Mouse (Mus musculus) megakaryocyte progenitor cell, adult 5-6 weeks (primary cell): ENCODE measurements around the gene Mrgpra1. TPM values are rescaled to one million over a fixed set of nuclear protein-coding genes. Genes with fewer than 3 reads are reported as not detected.
"Not testable (repeated sequence)": the region's sequence is repeated elsewhere in the genome, so short reads cannot be mapped to it uniquely, and the experiment has no call there.

Experiments used
- ATAC-seq: replicated peaks from 2 replicates; pipeline ENCODE4 v1.8.0; 2016; ENCODE audit warnings: mild to moderate bottlenecking, moderate TSS enrichment, inconsistent platforms; ENCODE audit not compliant: poor library complexity
- total RNA-seq, 2 experiments: library from RNA; stranded (forward) in 1 of 2; stranded (reverse) in 1 of 2; fragments of 157-497, 149-512 nt in 1 of 2; fragments of 200-1000 nt in 1 of 2; gene quantifications; 2 replicates each; pipeline versions ENCODE4 v1.2.3 to v1.2.4; 2015 to 2017

The Mrgpra1 gene
- total RNA-seq (2015) (not detected in 2 replicates), total RNA-seq (2017) (not detected in 2 replicates)

DNA sequence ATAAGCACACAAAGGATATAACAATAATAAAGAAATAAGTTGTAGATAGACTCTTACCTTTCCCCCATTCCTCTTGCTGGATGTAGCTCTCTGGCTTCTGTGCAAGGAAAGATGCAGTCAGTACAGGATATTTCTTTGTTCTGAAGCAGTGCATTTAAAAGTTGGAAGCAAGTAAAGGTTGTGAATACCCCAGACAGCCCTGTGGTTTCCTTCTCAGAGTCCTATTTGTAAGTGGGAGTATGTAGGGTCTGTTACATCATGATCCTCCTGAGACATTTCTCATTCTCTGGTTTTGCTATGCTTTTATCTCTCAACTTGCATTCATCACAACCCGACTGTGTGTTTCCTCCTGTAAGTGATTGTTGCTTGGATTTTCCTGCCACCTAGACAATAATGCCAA, at the start of gene Mrgpra1:
Mrgpra1 (minus strand) TSS at position 101 of the 400 bp plus-strand sequence.
- ATAC-seq, result no peak

DNA sequence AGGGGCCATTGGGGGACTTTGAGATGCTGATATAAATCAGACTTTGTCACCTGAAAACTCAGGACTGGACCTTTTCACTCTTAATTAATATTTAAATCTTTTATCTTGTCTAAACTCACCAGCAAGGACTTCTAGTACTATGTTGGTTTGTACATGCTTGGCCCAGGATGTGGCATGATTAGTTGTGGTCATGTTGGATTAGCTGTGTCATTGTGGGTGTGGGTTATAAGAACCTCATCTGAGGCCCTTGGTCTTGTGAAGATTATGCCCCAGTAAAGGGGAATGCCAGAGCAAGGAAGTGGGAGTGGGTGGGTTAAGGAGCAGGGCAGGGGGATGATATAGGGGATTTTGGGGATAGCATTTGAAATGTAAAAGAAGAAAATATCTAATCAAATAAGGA, 47.1 kb upstream of the Mrgpra1 start:
- peak; percentile 70 for ATAC-seq

DNA sequence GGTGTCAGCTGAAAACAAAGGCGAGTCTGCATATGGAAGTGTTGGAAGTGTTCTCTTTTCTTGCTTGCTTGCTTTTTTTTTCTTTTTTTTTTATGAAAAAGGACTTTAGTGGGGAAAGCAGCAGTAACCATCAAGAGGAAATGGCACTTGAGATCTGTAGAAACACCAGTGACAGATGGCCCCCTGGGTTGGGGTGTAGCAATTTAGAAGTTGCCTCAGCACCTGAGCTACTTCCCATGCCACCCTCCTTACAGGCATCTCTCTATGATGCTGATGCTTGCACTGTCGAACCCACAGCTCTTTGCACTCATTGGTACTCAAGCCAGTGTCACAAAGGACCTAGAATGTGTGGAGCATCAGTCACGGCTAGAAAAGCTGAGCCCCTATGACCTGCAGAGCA, 5.6 kb downstream of the Mrgpra1 start:
- peak; percentile 59 for ATAC-seq

DNA sequence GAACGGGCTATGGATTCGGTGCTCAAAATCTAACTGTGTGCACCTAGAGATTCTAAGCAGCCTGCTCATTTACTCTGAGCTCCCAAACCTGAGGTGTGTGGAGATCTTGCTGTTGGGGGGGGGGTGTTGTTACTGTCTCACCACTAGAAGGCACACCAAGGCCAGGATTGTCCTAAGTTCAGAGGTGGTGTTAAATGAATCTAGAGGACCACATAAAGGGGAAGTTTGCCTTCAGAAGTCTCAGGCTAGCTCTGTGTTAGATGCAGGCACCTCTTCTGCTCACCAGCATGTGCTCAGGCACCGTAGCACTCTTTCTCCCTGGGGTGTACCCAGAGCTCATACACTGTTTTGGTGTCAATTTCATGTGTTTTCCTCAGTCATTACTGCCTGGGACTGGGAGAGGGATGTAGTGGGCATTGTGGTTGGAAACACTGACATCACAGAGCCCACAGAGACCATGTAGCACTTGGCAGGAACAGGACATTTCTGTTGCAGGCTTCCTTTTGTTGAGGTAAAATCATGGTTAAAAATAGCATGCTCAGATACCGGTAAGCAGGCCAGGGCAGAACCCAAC, 8.0 kb downstream of the Mrgpra1 start:
- peak; percentile 80 for ATAC-seq

DNA sequence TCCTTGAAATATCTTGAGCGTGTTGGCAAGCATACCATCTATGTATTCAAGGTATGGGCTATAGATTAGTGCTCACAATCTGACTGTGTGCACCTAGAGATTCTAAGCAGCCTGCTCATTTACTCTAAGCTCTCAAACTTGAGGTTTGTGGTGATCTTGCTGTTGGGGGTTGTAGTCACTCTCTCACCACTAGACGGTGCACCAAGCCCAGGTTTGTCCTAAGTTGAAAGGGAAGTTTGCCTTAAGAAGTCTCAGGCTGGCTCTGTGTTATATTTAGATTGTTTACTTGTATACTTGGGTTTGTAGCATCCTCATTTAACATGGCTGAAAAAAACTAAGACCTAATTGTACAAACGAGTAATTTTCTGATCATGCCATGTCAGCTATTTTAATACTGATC, 12.2 kb downstream of the Mrgpra1 start:
- ATAC-seq, result peak; percentile 54; the same call in 1 of the 2 replicates

DNA sequence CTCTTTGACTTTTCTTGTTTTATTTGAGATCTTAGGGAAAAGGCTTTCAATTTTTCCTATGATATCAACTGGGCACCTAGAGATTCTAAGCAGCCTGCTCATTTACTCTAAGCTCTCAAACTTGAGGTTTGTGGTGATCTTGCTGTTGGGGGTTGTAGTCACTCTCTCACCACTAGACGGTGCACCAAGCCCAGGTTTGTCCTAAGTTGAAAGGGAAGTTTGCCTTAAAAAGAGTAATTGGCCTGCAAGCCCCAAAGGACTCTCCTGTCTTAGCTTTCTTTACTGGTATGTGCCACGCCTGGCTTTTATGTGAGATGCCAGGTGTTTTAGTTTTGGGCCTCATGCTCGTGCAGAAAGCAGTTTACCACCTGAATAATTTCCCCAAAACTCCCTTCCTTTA, 12.7 kb downstream of the Mrgpra1 start:
- peak; percentile 70 for ATAC-seq

DNA sequence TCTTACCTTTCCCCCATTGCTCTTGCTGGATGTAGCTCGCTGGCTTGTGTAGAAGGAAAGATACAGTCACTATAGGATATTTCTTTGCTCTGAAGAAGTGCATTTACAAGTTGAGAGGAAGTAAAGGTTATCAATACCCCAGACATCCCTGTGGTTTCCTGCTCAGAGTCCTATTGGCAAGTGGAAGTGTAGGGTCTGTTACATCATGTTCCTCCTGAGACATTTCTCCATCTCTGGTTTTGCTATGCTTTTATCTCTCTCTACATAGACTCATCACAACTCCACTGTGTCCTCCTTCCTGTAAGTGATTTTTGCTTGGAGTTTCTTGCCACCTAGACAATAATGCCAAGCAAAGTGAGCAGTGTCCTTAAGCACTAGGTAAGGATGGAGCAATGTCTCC, 35.7 kb downstream of the Mrgpra1 start:
- peak; percentile 39 for ATAC-seq

DNA sequence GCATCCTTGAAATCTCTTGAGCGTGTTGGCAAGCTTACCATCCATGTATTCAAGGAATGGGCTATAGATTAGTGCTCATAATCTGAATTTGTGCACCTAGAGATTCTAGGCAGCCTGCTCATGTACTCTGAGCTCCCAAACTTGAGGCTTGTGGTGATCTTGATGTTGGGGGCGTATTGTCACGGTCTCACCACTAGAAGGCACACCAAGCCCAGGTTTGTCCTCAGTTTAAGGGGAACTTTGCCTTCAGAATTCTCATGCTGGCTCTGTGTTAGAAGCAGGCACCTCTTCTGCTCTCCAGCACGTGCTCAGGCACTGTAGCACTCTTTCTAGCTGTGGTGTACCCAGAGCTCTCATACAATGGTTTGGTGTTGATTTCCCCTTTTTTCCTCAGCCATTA, 41.8 kb downstream of the Mrgpra1 start:
- ATAC-seq, result peak; percentile 85

DNA sequence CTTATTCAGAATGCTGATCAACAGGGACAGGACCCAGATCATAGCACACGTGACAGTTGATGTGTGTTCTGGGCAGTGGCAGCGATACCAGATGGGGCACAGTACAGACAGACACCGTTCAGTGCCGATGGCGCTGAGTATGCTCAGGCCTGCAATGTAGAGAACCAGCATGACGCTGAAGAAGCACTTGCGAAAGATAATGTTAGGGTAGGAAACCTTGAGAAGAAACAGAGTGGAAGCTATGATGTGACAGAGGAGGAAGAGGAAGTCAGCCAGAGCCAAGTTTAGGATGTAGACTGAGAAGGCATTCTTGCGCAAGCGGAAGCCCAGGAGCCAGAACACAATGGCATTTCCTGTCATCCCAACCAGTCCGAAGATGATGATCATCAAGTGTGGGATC, 44.2 kb downstream of the Mrgpra1 start:
- peak; percentile 61 for ATAC-seq

DNA sequence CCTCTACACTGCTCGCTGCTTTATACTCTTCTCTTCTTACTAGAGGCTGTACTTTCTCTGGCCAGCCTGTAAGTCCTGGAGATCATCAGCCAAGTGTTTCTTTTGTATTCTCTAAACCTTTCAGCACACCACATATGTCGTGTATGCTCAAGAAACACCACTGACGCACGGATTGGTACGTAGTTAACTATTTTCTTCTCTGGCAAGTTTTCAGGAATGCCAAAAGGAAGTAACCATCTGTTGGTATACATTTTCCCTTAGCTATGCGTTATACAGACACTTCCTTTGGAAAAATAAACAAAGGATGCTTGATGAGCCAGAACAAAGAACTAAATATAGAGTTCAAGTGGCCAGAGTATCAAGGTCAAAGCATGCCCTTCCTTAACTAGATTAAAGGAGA, 49.4 kb downstream of the Mrgpra1 start:
- ATAC-seq, result not testable (repeated sequence)

DNA sequence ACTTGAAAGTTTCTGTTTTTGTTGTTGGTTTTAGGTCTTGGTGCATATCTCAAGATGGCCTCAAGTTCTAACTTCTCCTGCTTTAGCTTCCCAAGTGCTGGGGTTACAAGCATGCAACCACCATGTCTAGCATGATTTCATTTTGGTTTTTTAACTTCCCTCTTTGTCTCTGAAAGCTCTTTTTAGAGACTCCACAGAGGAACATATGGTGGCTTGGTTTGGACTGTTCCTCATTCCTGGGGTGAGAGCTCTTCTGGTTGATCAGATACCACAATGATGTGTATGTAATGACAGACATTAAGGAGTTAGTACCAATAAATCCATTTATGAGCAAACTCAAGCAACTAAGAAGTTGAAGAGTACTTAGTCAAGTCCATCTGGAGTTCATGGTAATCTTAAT, 54.4 kb downstream of the Mrgpra1 start:
- ATAC-seq, result peak; percentile 61

Other genes with a start within 250 kb of the Mrgpra1 start
- not detected in 2 replicates for gene Ptpn5, start 220.6 kb downstream of the Mrgpra1 start, total RNA-seq (2015)
- not detected in 2 replicates for gene Ptpn5, start 220.6 kb downstream of the Mrgpra1 start, total RNA-seq (2017)
- not detected in 2 replicates for gene Mrgpra6, start 149.3 kb downstream of the Mrgpra1 start, total RNA-seq (2015)
- gene Mrgpra6, start 149.3 kb downstream of the Mrgpra1 start, total RNA-seq (2017), result not detected in 2 replicates
- gene Mrgpra9, start 101.4 kb downstream of the Mrgpra1 start, total RNA-seq (2015), result not detected in 2 replicates
- gene Mrgpra9, start 101.4 kb downstream of the Mrgpra1 start, total RNA-seq (2017), result not detected in 2 replicates
- 14.1 and 19.8 TPM in 2 replicates for gene Mrgpra2a, start 97.9 kb upstream of the Mrgpra1 start, total RNA-seq (2015)
- 1.2 and 5.4 TPM in 2 replicates for gene Mrgpra2a, start 97.9 kb upstream of the Mrgpra1 start, total RNA-seq (2017)
- gene Mrgpra2b, start 174.6 kb upstream of the Mrgpra1 start, total RNA-seq (2015), result 70.6 and 88.3 TPM in 2 replicates
- gene Mrgpra2b, start 174.6 kb upstream of the Mrgpra1 start, total RNA-seq (2017), result 15.6 and 18.7 TPM in 2 replicates
- gene Mrgpra3, start 247.1 kb upstream of the Mrgpra1 start, total RNA-seq (2015), result not detected in 2 replicates
- gene Mrgpra3, start 247.1 kb upstream of the Mrgpra1 start, total RNA-seq (2017), result not detected in 2 replicates